Mouse (Mus musculus): Measurements from ENCODE around the gene Rnf207.

GRCm38 (mm10) chr4:152263512-152264176 lies 55.1 kb downstream of the Rnf207 start:
- no peak for TF ChIP-seq CTCF (IDR thresholded peaks at IDR 0.05; ENCODE audit: control insufficient read depth, insufficient read depth, low read length)
- TF ChIP-seq POLR2A (IDR thresholded peaks at IDR 0.05; ENCODE audit: borderline replicate concordance, control insufficient read depth, low read depth, low read length): no peak

All from bone marrow, adult 2 months (tissue).